17 mouse cellular contexts compared by ENCODE assay signal in genomic region chr1:134342781-134343310, GRCm38 (mm10). TPM values are rescaled to one million over a fixed set of nuclear protein-coding genes. Genes with fewer than 3 reads are reported as not detected.
DNase-seq lines count a peak whose midpoint lies in the region; ATAC-seq lines count a peak whose summit lies in the region.
"Had no signal": no experiment of that assay in that cellular context is flagged by ENCODE, and none has a peak within 500 bp of the region (broad histone marks: within the 10 kb centered on the region; RNA-seq: fewer than 3 reads in every experiment).

No protein-coding gene starts in this region.

- WGBS in heart, embryonic 14.5 days, result 41% methylated on average over 8 of the region's 8 CpGs

- H3K4me1 ChIP-seq in heart, embryonic 14.5 days (ENCODE audit: control insufficient read depth in 2 of 2, insufficient read depth in 2 of 2, low read length in 2 of 2), result peaks cover 24 to 61% of the 10 kb centered on the region in 2 experiments

- H3K4me2 ChIP-seq in heart, embryonic 14.5 days (ENCODE audit: low read length), result peak overlapping the region; percentile 78

- peaks cover 21% of the 10 kb centered on the region for H3K36me3 ChIP-seq in heart, embryonic 14.5 days (ENCODE audit: control insufficient read depth, insufficient read depth, low read length)

- peak overlapping the region; percentile 61 to 90 for H3K27ac ChIP-seq in heart, embryonic 14.5 days (replicated peaks in 1 of 2; ENCODE audit: control insufficient read depth in 1 of 2, insufficient read depth in 1 of 2, low read depth in 2 of 2, low read length in 2 of 2)
- H3K27ac ChIP-seq: stomach, embryonic 15.5 days had no signal

- DNase-seq in cerebellum, adult 8-10 months, result peak; percentile 48
- DNase-seq in cerebellum, postnatal 10 days, result no peak
- DNase-seq in heart, adult 8-10 months (ENCODE audit: low spot score), result no peak
- peak; percentile 38 for DNase-seq in testis, postnatal 10 days (ENCODE audit: low spot score)
- DNase-seq in testis, postnatal 14 days (ENCODE audit: low spot score), result no peak
- no peak for DNase-seq in thymus, postnatal 36 days
- no peak for DNase-seq in thymus, postnatal 4 days
- DNase-seq: kidney, postnatal 4 days had no signal

- ATAC-seq in heart, embryonic 14.5 days (ENCODE audit: insufficient number of reproducible peaks, insufficient read depth, low FRiP score, low read depth), result no peak
- ATAC-seq: activated CD4-positive, CD25-positive, alpha-beta regulatory T cell, adult 4 months had no signal

- H3K27me3 ChIP-seq in heart, embryonic 14.5 days (ENCODE audit: control insufficient read depth, insufficient read depth, low read length), result no peaks in the 10 kb centered on the region
- H3K27me3 ChIP-seq: stomach, embryonic 15.5 days had no signal

- peak overlapping the region; percentile 76 for H3K9ac ChIP-seq in heart, embryonic 14.5 days (ENCODE audit: low read length)
- H3K9ac ChIP-seq: stomach, embryonic 15.5 days had no signal

- H3K9me3 ChIP-seq in heart, embryonic 14.5 days (ENCODE audit: control insufficient read depth, low read length), result no peaks in the 10 kb centered on the region
- H3K9me3 ChIP-seq: stomach, embryonic 15.5 days had no signal

- peak overlapping the region; percentile 27 to 53 for H3K4me3 ChIP-seq in heart, embryonic 14.5 days (ENCODE audit: control insufficient read depth in 1 of 2, insufficient read depth in 1 of 2, low read depth in 1 of 2, low read length in 2 of 2)

RNA-seq across cellular contexts. Expression of gene Ppfia4, which starts 10.1 kb away (rescaled TPM):
- 10.5 and 11.9 TPM in 2 replicates for polyA plus RNA-seq in heart, embryonic 14.5 days (2014; fragmentation: Nextera tagmentation; extraction: Ambion mirVana)
- 1 to 10 TPM in 1 of 4 experiments, under 1 TPM in 3; 0.63 to 1.1 (median 0.95) TPM for total RNA-seq in heart, adult 8-10 months (2022)
- total RNA-seq: MEL had no signal

RNA-seq across cellular contexts. Expression of gene Tmem183a, which starts 18.9 kb away (rescaled TPM):
- 62.5 and 69.3 TPM in 2 replicates for polyA plus RNA-seq in heart, embryonic 14.5 days (2014; fragmentation: Nextera tagmentation; extraction: Ambion mirVana)
- total RNA-seq in heart, adult 8-10 months (2022), result 10 to 100 TPM; 11.4 to 20.0 (median 13.8) TPM

RNA-seq across cellular contexts. Expression of gene 4933406M09Rik, which starts 42.9 kb away (rescaled TPM):
- not detected in 2 replicates for polyA plus RNA-seq in heart, embryonic 14.5 days (2014; fragmentation: Nextera tagmentation; extraction: Ambion mirVana)
- not detected for total RNA-seq in heart, adult 8-10 months (2022)
- total RNA-seq: left cerebral cortex, postnatal 10 days; megakaryocyte progenitor cell, adult 5-6 weeks; MEL had no signal
- polyA plus RNA-seq: activated CD4-positive, CD25-positive, alpha-beta regulatory T cell, adult 4 months; embryonic facial prominence, embryonic 14.5 days; intestine, embryonic 14.5 days; liver, embryonic 16.5 days; stomach, embryonic 15.5 days had no signal

RNA-seq across cellular contexts. Expression of gene Myog, which starts 53.1 kb away (rescaled TPM):
- 0.62 and 0.70 TPM in 2 replicates for polyA plus RNA-seq in heart, embryonic 14.5 days (2014; fragmentation: Nextera tagmentation; extraction: Ambion mirVana)
- total RNA-seq in heart, adult 8-10 months (2022), result not detected
- total RNA-seq: left cerebral cortex, postnatal 10 days; megakaryocyte progenitor cell, adult 5-6 weeks; MEL had no signal
- polyA plus RNA-seq: activated CD4-positive, CD25-positive, alpha-beta regulatory T cell, adult 4 months; intestine, embryonic 14.5 days had no signal

Comparison
In these comparisons a context has a peak if more than half of its experiments do, and no peak if none do; other contexts are left out.
1. DNase-seq: peak in cerebellum, adult 8-10 months (single experiment) and testis, postnatal 10 days (single experiment); none in cerebellum, postnatal 10 days (0 of 2), heart, adult 8-10 months (single experiment), testis, postnatal 14 days (single experiment), thymus, postnatal 36 days (0 of 2) and thymus, postnatal 4 days (single experiment).